Mouse (Mus musculus): ENCODE results near the gene Src.

The Src gene

DNA sequence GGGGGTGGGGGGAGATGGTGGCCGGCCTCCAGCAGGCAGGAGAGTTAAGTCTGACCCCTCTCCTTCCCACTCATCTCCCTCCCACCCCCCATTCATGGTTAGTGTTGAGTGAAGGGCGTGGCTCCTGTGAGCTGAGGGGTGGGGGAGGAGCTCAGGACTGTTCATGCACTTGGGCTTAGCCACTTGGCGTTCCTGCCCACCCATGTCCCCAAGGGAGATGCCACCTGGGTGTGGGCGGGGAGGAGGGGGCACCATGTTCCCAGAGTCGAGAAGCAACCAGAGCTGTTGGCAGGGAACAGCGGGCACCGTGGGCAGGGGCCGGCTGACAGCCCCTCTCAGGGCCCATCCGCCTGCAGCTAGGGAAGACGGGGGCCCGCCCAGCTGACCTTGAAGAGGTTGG, 18.3 kb downstream of the Src start:
- ATAC-seq (ENCODE audit: low TSS enrichment), result peak; percentile 8; the same call in 1 of the 2 replicates

DNA sequence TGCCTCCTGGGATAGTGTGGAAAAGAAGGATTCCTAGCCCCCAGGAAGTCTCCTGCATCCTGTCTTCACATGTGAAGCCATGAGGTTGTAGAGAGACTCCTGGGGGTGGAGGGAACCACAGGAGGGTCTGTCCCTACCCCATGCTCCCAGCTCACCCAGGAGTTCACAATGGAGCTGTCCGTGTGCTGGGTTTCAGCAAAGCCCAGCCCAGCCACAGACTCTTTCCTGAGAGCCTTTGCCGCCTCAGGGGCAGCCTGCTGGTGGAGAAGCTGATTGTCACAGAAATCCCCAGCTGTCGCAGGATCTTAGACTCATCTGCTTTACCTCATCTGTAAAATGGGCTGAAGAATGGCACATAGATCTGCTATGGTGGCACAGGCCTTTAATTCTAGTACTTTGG, 18.9 kb downstream of the Src start:
- no peak for ATAC-seq (ENCODE audit: low TSS enrichment)

DNA sequence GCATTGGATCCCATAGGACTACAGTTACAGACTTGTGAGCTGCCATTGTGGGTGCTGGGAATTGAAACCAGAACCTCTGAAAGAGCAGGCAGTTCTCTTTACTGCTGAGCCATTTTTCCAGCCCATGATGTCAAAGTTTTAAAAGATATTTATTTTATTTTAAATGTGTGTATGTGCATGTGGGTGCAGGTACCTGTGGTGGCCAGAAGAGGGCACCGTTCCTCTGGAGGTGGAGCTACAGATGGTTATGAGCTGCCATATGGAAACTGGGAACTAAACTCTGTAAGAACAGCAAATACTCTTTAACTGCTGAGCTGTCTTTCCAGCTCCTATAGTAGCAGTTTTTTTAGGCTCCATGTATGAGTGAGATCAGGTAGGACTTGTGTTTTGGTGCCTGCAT, 23.1 kb downstream of the Src start:
- no peak for ATAC-seq (ENCODE audit: low TSS enrichment)

DNA sequence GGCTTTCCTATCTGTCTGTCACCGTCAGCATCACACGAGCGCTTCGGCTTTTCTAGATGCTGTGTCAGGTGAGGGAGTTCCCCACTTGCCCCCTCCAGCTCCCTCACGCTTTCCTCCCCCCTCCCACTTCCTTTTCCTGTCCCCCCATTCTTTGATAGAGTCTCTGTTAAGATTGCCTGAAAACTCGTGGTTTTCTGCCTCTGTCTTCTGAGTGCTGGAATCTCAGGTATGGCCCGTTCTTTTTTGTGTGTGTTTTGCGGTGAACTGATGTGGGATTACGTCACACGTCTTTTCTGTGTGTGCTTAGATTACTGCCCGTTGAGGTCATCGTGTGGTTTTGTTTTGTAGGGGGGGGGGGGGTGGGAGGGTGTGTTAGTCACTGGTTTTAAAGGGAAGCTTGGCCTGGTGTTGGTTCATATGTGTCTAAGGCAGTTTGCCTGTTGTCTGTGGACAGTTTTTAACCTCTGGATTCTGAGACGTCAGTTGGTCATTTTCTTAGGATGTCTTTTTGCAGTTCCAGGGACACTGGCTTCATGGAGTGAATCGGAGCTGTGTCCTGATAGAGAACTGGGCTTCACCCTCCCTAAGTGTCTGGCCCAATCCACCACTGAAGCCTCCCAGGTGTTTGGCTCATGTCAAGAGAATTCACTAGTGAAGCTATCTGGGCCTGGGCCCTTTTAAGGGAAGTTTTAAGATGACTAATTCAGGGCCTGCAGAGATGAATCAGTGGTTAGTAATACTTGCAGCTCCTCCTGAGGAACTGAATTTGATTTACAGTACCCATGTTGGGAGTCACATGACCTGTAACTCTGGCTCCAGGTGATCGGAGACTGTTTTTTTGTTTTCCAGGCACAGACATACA, 29.3 kb downstream of the Src start:
- ATAC-seq (ENCODE audit: low TSS enrichment), result no peak

DNA sequence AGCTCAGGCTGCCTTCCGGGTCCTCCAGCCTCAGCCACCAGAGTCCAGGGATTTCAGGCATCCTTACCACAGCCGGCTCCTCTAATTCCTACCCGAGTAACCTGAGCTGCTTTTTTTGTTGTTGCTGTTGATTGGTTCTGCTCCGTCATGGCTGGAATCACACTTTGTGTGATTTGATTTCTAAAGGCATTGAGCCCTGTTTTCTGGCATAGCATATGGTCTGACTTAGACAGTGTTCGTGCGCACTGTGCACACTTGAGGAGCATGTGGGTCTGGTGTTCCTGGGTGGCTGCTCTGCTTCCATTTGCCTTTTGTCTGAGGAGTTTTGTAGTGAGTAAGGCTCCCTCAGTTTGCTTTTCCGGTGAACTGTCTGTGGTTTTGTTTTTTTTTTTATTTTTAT, 30.1 kb downstream of the Src start:
- 0 out of 2 replicates have a peak, but pooled peaks have one; percentile 39 for ATAC-seq (ENCODE audit: low TSS enrichment)

DNA sequence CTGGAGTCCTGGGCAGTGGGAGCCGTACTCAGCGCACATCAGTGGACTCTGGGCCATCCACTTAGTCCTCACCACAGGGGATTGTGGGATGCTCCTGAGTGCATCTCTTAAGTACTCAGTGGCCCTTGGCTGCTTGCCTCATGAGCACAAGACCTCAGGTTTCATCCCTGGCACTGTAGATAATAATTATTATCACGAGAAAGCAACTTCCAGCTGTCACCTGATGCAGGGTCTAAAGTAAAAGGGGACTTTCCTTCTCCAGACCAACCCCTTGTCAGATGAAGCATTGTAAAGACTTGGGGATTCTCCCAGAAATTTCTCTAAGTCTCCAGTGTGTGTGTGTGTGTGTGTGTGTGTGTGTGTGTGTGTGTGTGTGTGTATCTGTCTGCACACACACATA, 32.7 kb downstream of the Src start:
- no peak for ATAC-seq (ENCODE audit: low TSS enrichment)

DNA sequence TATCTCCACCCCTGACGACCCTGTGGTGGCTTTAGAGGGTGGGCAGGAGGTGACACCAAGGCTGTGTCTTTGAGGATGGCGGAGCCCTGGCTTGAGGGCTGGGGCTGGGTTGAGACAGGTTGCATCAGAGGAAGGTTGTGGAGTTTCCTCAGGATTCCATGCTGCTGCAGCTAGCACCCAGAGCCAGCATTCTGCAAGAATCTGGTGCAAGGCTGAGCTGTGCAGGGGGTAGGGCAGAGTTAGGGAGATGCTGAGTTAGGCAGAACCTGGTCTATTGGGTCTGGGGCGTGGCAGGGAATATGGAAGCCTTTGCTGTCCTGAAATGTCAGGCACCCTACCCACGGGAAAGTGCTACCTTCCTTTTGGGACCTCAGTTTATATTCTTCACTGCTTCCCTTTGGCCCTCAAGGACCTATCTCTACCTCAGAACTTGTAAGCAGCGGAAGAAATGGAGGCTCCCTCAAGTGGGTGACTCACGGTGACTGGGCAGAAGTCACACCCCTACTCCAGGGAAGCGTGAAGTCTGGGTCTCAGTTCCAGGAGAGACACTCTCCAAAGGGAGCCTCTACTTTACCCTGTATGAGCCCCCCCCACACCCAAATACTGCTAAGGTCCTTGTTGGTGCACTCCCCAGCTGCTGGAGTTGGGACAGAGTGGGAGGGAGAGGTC, 33.3 kb downstream of the Src start:
- peak; percentile 56; the same call in 1 of the 2 replicates for ATAC-seq (ENCODE audit: low TSS enrichment)

DNA sequence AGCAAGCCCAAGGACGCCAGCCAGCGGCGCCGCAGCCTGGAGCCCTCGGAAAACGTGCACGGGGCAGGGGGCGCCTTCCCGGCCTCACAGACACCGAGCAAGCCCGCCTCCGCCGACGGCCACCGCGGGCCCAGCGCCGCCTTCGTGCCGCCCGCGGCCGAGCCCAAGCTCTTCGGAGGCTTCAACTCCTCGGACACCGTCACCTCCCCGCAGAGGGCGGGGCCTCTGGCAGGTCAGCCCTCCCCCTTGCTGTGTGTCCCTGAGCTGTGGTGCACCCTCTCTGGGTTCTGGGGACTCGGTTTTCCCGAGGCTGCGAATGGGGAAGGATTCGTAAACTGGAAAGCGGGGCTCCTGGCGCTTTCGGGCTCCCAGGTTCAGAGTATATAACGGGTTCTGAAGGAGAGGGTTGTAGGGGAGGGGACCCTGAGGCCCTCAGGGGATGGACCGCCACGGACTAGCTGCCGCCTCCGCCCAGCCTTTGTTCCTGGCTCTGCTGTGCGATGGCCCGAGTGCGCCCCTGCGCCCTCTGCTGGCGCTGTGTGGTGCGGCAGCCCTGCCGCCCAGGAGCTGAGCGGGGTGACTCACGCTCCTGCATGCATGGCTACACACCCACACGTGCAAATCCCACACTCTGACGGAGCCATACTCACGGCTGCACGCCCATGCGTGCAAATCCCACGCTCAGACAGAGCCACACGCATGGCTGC, 39.0 kb downstream of the Src start:
- peak; percentile 82 for ATAC-seq (ENCODE audit: low TSS enrichment)

DNA sequence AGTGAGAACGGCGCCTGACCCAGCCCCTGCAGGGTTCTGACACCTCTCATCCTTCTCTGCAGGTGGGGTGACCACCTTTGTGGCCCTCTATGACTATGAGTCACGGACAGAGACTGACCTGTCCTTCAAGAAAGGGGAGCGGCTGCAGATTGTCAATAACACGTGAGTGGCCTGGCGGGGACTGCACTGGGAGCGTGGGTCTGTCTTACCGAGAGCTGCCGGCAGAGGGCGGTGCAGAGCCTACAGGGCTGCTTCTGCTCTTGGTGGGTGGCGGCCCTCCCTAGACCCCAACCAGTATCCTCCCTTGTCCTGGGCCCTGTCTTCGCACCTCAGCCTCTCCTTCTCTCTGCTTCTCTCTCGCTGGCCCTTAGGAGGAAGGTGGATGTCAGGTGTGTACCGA, 40.2 kb downstream of the Src start:
- no peak for ATAC-seq (ENCODE audit: low TSS enrichment)

DNA sequence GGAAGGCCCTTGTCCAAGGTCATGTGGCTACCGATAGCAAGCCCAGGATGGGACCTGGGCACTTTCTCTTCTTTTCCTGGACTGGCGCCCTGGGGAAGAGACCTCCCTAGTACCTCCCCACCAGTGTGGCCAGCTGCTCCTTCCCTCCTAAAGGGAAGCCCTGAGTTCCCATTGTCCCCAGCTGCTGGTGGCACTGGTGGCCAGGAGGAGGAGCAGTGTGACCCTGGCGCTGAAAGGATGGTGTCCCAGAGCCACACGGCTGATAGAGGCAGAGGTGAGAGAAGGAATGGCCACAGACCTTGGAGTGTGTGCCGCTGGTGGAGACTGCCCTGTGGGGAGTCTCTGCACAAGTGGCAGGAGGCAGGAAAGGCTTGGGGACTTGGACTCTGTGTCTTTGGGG, 41.5 kb downstream of the Src start:
- ATAC-seq (ENCODE audit: low TSS enrichment), result no peak

DNA sequence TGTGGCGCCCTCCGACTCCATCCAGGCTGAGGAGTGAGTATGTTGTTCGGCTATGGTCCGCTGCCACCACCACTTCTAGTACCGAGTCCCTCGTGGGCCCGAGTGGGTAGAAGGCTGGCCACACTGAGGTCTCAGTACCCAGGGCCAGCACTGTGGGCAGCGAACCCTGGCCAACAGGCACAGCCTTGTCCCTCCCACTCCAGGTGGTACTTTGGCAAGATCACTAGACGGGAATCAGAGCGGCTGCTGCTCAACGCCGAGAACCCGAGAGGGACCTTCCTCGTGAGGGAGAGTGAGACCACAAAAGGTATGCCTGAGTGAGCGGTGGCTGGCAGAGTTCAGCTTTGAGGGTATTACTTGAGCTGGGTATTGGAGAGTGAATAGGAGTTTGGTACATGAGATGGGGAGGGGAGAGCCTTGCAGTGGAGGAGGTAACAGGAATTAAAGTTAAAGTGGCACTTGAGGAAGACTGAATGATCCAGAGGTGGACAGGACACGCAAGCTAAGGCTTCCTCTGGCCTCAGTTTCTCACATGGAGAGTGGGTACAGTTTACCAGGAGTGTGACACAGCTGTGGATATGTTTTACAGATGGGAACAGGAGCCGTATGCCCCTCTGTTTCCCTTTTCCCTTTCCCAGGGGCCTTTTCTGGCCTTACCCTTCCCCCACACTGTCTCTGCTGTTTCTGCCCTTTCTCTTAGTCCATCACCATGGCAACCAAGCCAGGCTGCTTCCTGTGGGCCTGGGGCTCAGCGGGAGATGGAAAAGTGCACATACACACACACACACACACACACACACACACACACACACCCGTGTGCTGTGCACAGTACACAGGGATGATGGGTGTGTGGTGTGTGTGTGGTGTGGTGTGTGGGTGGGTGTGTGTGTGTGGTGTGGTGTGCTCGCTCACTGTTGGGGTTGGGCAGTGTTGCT, 44.8 kb downstream of the Src start:
- no peak for ATAC-seq (ENCODE audit: low TSS enrichment)

DNA sequence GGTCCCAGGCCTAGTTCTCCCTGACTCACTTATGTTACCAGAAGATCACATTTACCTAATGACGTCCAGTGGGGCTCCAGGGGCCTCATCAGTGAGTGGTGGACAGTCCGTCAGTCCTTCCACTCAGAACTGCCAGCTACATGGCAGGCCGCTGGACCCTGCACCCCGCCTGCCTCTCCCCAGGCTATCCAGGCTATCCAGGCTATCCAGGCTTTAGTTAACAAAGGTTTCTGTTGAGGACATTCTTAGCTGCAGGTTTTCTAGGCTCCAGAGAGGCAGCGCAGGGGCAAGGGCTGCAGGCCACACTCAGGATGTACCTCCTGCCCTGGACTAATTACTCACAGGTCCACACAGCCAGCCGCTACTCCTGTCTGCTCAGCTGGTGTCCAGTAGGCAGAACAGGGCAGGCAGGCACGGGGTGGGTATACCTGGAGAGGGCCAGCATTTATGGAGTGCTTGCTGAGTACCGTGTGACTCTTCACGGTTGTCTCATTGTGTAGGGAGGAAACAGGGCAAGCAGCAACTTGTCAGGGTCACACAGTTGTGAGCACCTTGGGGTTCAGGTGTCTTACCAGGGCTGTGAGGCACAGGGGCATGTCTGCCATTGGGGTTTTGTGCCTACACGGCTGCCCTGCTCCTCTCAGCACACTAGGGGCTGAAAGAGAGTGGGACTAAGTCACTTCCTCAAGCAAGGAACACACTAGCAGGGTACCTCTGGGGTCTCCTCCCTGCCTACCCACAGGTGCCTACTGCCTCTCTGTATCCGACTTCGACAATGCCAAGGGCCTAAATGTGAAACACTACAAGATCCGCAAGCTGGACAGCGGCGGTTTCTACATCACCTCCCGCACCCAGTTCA, 45.9 kb downstream of the Src start:
- ATAC-seq (ENCODE audit: low TSS enrichment), result no peak

DNA sequence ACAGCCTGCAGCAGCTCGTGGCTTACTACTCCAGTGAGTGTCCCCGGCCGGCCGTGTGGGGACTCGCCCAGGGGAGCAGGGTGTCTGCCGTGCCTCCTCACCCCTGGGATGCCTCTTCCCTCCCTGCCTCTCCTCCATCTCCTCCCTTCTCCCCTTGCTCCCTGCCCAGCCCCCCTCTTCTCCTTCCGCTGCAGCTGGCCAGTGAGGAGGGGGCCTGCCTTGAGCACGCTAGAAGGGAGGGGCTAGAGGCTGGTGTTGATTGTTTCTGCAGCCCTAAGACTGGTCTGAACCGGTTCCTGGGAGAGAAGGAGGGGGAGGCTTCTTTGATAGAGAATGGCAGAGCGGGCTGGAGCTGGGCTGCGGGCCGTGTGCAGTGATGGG, 46.5 kb downstream of the Src start:
- ATAC-seq (ENCODE audit: low TSS enrichment), result no peak

DNA sequence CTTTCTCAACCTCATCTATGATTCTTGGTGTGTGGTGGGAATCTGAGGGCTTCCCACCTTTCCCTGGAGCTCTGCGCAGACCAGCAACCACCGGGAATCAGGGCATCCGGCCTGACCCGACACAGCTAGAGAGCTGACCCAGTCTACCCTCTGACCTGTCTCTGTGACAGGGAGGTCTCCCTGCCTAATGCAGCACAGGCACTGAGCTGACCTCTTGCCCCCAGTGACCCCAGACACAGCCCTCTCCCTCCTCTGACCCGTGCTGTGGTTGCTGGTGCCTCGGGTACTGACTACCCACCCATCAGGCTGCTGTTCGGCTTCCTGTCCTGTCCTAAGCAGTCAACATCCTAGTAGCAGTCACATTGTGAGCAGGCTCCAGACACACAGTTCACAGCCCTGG, 48.6 kb downstream of the Src start:
- ATAC-seq (ENCODE audit: low TSS enrichment), result no peak

DNA sequence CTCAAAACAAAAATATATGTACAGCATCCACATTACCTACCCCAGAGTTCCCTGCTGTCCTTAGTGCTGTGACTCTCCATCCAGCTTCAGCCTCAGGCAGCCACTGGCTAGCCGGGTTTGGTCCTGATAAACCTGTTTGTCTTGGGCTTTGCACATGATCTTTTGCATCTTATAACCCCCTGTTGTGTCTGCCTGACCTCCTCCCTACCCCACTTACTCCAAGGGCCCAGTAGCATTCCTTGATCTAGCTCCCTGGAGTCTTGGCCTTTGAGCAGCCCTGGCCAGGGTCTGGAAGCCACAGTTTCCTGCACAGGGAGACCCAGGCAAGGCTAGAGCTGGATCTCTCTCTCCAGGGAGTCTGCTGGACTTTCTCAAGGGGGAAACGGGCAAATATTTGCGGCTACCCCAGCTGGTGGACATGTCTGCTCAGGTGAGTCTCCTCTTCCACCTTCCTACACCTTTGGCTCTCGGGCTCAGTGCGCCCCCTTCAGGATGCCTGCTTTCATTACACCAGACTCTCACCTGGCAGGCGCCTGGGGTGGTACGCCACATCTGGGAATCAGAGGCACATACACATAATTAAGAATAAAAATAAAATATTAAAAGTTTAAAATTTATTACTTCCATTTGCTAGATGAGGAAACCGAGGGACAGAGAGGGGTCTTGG, 50.0 kb downstream of the Src start:
- ATAC-seq (ENCODE audit: low TSS enrichment), result no peak

DNA sequence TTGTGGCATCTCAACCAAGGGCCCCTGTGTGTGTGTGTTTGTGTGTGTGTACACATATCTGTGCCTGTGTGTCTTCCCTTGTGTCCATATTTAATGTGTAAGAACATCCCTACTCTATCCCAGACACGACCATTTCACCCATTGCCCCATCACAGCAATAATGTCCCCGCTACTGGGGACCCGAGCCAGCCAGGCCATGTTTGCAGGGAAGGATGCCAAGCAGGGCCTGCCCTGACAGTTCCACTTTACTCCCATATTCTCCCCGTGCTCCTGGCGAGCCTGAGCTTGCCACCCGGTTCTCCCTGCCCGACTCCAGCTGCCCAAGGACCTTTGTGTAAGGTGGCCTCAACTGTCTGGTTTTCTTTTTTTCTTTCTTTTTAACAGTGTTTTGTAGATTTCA, 53.0 kb downstream of the Src start:
- ATAC-seq (ENCODE audit: low TSS enrichment), result no peak

DNA sequence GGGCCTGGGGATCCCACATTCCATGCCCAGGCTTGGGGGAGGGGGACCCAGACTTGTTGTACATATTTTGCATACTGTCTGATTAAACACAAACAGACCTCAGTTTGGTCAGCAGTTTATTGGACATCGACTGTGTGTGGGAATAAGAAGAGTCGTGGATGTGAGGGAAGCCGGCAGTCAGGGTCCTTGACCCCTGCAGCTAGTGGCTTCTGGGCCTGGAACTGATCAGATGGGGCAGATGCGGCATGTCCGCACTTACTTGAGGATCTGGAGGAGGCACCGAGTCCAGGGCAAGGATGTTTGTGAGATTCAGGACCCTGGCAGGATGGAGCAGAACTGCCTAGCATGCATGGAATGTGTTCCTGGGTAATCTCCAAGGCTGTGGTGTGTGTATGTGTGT, 53.5 kb downstream of the Src start:
- no peak for ATAC-seq (ENCODE audit: low TSS enrichment)

DNA sequence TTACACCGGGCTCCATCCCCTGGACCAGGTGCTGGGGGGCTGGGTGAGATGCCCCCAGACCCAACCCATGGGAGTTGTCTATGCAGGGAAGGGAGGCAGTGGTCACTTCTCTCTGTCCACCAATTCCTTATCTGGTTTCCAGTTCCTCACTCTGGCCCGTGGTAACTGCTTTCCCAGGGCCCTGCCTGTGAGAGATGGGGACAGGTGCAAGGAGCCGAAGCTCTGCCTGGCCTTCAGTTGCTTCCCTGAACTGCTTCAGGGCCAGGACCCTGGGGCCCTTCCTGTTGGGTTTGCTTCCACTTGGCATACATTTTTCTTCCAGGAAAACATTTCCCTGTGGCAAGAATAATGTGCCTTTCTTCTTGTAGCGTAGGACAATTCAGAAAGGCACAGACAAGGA, 54.2 kb downstream of the Src start:
- no peak for ATAC-seq (ENCODE audit: low TSS enrichment)

DNA sequence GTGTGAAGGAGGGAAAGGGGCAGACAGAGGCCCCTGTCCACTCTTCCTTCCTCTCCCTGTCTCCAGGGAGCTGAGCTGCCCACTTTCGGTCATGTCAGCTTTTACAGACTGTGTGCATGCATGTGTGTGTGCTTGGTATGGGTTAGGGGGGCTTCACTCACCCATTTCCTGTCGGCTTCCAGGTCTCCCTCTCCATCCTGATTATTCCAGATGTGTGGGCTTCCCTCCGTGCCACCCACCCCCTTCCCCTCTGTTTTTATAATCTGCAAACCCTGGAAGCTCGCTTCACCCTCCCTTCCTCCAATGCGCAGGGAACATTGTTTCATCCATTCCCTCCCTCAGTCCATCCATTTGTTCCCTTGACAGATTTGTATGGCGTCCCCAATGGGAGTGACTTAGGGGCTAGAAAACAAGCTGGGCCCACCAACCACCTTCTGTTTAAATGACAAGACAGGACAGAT, 56.1 kb downstream of the Src start:
- ATAC-seq (ENCODE audit: low TSS enrichment), result no peak

Measured in frontal cortex, adult (tissue).